ENCODE assay signal across 11 mouse cellular contexts in genomic region chr3:67952517-67952940, GRCm38 (mm10).
DNase-seq lines count a peak whose midpoint lies in the region; ATAC-seq and TF ChIP-seq lines count a peak whose summit lies in the region.
"Had no signal": no experiment of that assay in that cellular context is flagged by ENCODE, and none has a peak within 500 bp of the region (broad histone marks: within the 10 kb centered on the region; RNA-seq: fewer than 3 reads in every experiment).

No protein-coding gene starts in this region.

- no peak for DNase-seq in layer of hippocampus, adult 2 months (ENCODE audit: low spot score in 2 of 2)
- no peak for DNase-seq in layer of hippocampus, postnatal 10 days (ENCODE audit: low spot score in 2 of 2)
- peak; percentile 27 for DNase-seq in mesoderm, embryonic 11.5 days (ENCODE audit: low read depth, low spot score)
- no peak for DNase-seq in kidney, postnatal 4 days
- DNase-seq: cerebellum, adult 18-20 months; kidney, postnatal 14 days; liver, postnatal 0 days; right cerebral cortex, postnatal 25 days had no signal

- no peaks in the 10 kb centered on the region for H3K36me3 ChIP-seq in forebrain, embryonic 12.5 days (replicated peaks)

- WGBS in forebrain, embryonic 12.5 days, result 37% methylated on average over 5 of the region's 5 CpGs

- H3K27me3 ChIP-seq in forebrain, embryonic 12.5 days, result peaks cover 4% of the 10 kb centered on the region; the same call in 1 of the 2 replicates

- H3K4me1 ChIP-seq in forebrain, embryonic 12.5 days, result peaks cover 26% of the 10 kb centered on the region

- ATAC-seq in forebrain, embryonic 12.5 days (ENCODE audit: low FRiP score), result peak; percentile 69; the same call in 1 of the 2 replicates
- ATAC-seq in CD4-positive, CD25-positive, alpha-beta regulatory T cell, adult 4 months, result no peak
- ATAC-seq in megakaryocyte, adult 5-6 weeks (ENCODE audit: poor library complexity, severe bottlenecking), result no peak
- ATAC-seq: liver, postnatal 0 days had no signal

- H3K4me3 ChIP-seq in layer of hippocampus, adult 2 months, result no peak overlapping the region
- H3K4me3 ChIP-seq in forebrain, embryonic 12.5 days (replicated peaks), result no peak overlapping the region

- H3K27ac ChIP-seq in layer of hippocampus, adult 2 months, result peak overlapping the region; percentile 53; the same call in 1 of the 2 replicates
- no peak overlapping the region for H3K27ac ChIP-seq in forebrain, embryonic 12.5 days

- H3K9me3 ChIP-seq in forebrain, embryonic 12.5 days, result no peaks in the 10 kb centered on the region

- H3K4me2 ChIP-seq in forebrain, embryonic 12.5 days, result no peak overlapping the region

- H3K9ac ChIP-seq in forebrain, embryonic 12.5 days, result no peak overlapping the region
- H3K9ac ChIP-seq: liver, postnatal 0 days had no signal

- TF ChIP-seq CTCF in layer of hippocampus, adult 2 months (conservative IDR thresholded peaks at IDR 0.05), result no peak
